Comparison of ENCODE assay signal across 16 mouse cellular contexts in genomic region chr1:145968026-145968425, GRCm38 (mm10).
"Had no signal": no experiment of that assay in that cellular context is flagged by ENCODE, and none has a peak within 500 bp of the region (broad histone marks: within the 10 kb centered on the region; RNA-seq: fewer than 3 reads in every experiment).

No protein-coding gene starts in this region.

- H3K9ac ChIP-seq: neural tube, embryonic 13.5 days; neural tube, embryonic 15.5 days; stomach, embryonic 15.5 days had no signal

- H3K27me3 ChIP-seq: neural tube, embryonic 13.5 days; neural tube, embryonic 15.5 days; stomach, embryonic 15.5 days had no signal

- H3K4me1 ChIP-seq: neural tube, embryonic 13.5 days; neural tube, embryonic 15.5 days; stomach, embryonic 15.5 days had no signal

- DNase-seq: retina, postnatal 1 day; right cerebral cortex, adult 18-20 months; right cerebral cortex, postnatal 14 days; right cerebral cortex, postnatal 25 days; right cerebral cortex, postnatal 4 days; spleen, adult 18-20 months; thymus, adult 18-20 months; thymus, adult 2 months; thymus, postnatal 14 days; thymus, postnatal 25 days; thymus, postnatal 36 days; thymus, postnatal 4 days had no signal

- H3K4me3 ChIP-seq: neural tube, embryonic 13.5 days; neural tube, embryonic 15.5 days; stomach, embryonic 15.5 days had no signal

- H3K27ac ChIP-seq: neural tube, embryonic 13.5 days; neural tube, embryonic 15.5 days; stomach, embryonic 15.5 days; stomach, postnatal 0 days had no signal

- H3K4me2 ChIP-seq: neural tube, embryonic 13.5 days; neural tube, embryonic 15.5 days; stomach, embryonic 15.5 days had no signal

- H3K9me3 ChIP-seq: neural tube, embryonic 13.5 days; neural tube, embryonic 15.5 days; stomach, embryonic 15.5 days had no signal

- H3K36me3 ChIP-seq: neural tube, embryonic 13.5 days; neural tube, embryonic 15.5 days; stomach, embryonic 15.5 days had no signal
